Mouse (Mus musculus) liver, embryonic 14.5 days (tissue): ENCODE results near the gene Skil. TPM values are rescaled to one million over a fixed set of nuclear protein-coding genes. Genes with fewer than 3 reads are reported as not detected.

Source experiments
- ATAC-seq: fragments of 200-750 bp; cut with Nextera tagmentation; 2 replicates; pipeline ENCODE4 v1.8.0; 2017; ENCODE audit warnings: moderate number of reproducible peaks, mild to moderate bottlenecking, moderate library complexity; ENCODE audit not compliant: insufficient read depth
- DNase-seq, 3 experiments: peaks; one replicate each; pipeline ENCODE4 v3.0.0-alpha.2; 2012 to 2013; ENCODE audit warnings: low read depth in 3 of 3, low spot score in 3 of 3
- H3K27ac ChIP-seq: fragments of 300-500 bp; sonication (generic); 2 replicates; pipeline ENCODE4 v1.5.1; 2014; ENCODE audit warnings: moderate library complexity, mild to moderate bottlenecking, control low read depth, inconsistent platforms
- H3K27me3 ChIP-seq: fragments of 300-500 bp; sonication (generic); 2 replicates; pipeline ENCODE4 v1.6.1; 2014; ENCODE audit warnings: mild to moderate bottlenecking, low read length, moderate library complexity; ENCODE audit not compliant: control insufficient read depth, insufficient read depth
- H3K36me3 ChIP-seq: fragments of 300-500 bp; sonication (generic); replicated peaks from 2 replicates; pipeline ENCODE4 v1.6.1; 2014; ENCODE audit warnings: low read depth; ENCODE audit not compliant: control insufficient read depth, insufficient read depth
- H3K4me1 ChIP-seq, 2 experiments: fragments of 200-500 bp in 1 of 2; fragments of 300-500 bp in 1 of 2; sonication (generic) in 1 of 2; replicated peaks; 2 replicates each; pipeline ENCODE4 v1.6.1; 2012 to 2014; ENCODE audit warnings: antibody characterized with exemption in 1 of 2, inconsistent platforms in 1 of 2, low read length in 1 of 2; ENCODE audit not compliant: control insufficient read depth in 2 of 2, insufficient read depth in 2 of 2
- H3K4me2 ChIP-seq: fragments of 300-500 bp; sonication (generic); 2 replicates; pipeline ENCODE4 v1.6.1; 2014; ENCODE audit warnings: low read depth, mild to moderate bottlenecking, control low read depth, moderate library complexity
- H3K4me3 ChIP-seq, 2 experiments: fragments of 200-500 bp in 1 of 2; fragments of 300-500 bp in 1 of 2; sonication (generic) in 1 of 2; 2 replicates each; pipeline ENCODE4 v1.5.1; 2012 to 2014; ENCODE audit warnings: low read depth in 2 of 2, low read length in 2 of 2, mild to moderate bottlenecking in 2 of 2, control low read depth in 1 of 2, inconsistent platforms in 1 of 2, moderate library complexity in 1 of 2; ENCODE audit not compliant: insufficient read depth in 1 of 2
- H3K9ac ChIP-seq: fragments of 300-500 bp; sonication (generic); replicated peaks from 2 replicates; pipeline ENCODE4 v1.6.1; 2014; ENCODE audit warnings: mild to moderate bottlenecking, control low read depth, moderate library complexity
- H3K9me3 ChIP-seq: fragments of 300-500 bp; sonication (generic); 2 replicates; pipeline ENCODE4 v1.6.1; 2016; ENCODE audit warnings: low read length, mixed read lengths; ENCODE audit not compliant: control insufficient read depth
- CTCF ChIP-seq: IDR thresholded peaks from 2 replicates; pipeline ENCODE4 v1.5.1; 2016; ENCODE audit warnings: antibody characterized with exemption, low read depth, control low read depth
- EP300 ChIP-seq: IDR thresholded peaks from 2 replicates; pipeline ENCODE4 v1.6.1; 2016; ENCODE audit warnings: antibody characterized with exemption, low read depth
- WGBS: fragments of 180-500 bp; shearing (Covaris S2); extraction: QIAGEN DNeasy Blood & Tissue Kit; methylation state at CpG from one replicate; pipeline ENCODE4 v1.1.7; 2014; ENCODE audit not compliant: insufficient replicate concordance; 5-methylcytosine and 5-hydroxymethylcytosine counted together
- polyA plus RNA-seq, 2 experiments: library from polyadenylated mRNA; depleted of rRNA in 1 of 2; stranded (reverse) in 1 of 2; unstranded in 1 of 2; fragments of >200 nt; fragmentation: Nextera tagmentation in 1 of 2; extraction: Ambion mirVana in 1 of 2; gene quantifications; 2 replicates each; pipeline versions ENCODE4 v1.2.1 to v1.2.3; 2012 to 2014

Gene Skil
- polyA plus RNA-seq, 2 experiments, result 2.7 to 4.2 TPM

DNA sequence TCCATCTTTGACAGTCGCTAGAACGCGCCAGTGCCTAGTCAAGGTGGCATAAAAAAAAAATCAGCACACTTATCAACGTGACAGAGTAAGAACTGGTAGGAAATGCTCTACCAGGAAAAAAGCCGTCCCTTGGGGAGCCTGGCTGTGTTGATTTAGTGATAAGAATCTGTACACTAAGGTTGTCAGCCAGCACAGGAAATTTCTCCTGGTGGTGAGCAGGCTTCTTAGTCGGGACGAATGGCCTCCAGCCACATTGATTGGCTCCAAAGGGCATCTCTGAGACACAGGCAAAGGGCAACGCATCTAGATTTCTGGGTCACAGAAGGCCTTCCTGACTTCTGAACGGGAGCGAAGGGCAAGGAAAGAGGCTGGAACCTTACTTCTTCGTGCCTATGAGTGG lies 19.1 kb upstream of the Skil start:
- ATAC-seq, result no peak
- H3K27ac ChIP-seq, result no peak overlapping the region
- 36% methylated on average over 11 of the region's 11 CpGs for WGBS

DNA sequence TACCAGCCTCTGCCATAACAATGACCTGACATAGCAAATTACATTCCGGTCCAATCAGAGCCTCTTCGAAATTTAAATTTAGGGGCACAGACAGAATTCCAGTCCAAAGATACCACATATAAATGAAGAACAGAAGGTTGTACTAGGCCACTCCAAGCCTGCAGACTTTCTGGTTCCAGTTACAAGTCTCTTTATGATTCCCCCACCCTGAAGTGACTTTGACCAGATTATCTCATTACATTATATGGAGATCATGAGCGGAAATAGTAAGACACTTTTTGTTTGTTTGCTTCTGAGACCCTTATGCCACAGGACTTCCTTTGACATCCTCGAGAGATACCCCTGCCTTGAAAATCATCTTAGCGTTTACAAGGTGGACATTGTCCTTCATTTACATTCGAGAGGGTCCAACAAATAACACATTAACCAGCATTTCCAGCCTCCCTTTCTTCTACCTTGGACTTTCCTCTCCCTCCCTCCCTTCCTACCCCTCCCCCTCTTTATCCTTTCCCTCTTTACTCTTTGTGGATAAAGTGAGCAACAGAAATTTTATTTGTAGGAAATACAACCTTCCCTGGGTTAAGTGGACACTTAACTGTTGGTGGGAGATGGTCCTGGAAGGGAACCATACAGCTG lies 17.7 kb upstream of the Skil start:
- H3K36me3 ChIP-seq, result no peaks in the 10 kb centered on the region
- TF ChIP-seq CTCF, result no peak
- no peak for TF ChIP-seq EP300
- 60% methylated on average over 6 of the region's 6 CpGs for WGBS
- H3K4me2 ChIP-seq, result no peak overlapping the region
- no peak overlapping the region for H3K9ac ChIP-seq
- H3K27ac ChIP-seq, result no peak overlapping the region
- ATAC-seq (no peak), DNase-seq (no peak)
- no peaks in the 10 kb centered on the region for H3K9me3 ChIP-seq
- no peaks in the 10 kb centered on the region for H3K27me3 ChIP-seq
- H3K4me3 ChIP-seq, result no peak overlapping the region
- peaks cover 0 to 10% of the 10 kb centered on the region in 2 experiments; a peak in 1 of 4 replicates for H3K4me1 ChIP-seq

More for the DNA sequence above, 19.1 kb upstream of the Skil start:
- no peak overlapping the region for H3K9ac ChIP-seq
- H3K4me3 ChIP-seq, result no peak overlapping the region
- no peak for DNase-seq
- H3K4me2 ChIP-seq, result no peak overlapping the region
- H3K27me3 ChIP-seq, result no peaks in the 10 kb centered on the region
- H3K9me3 ChIP-seq, result no peaks in the 10 kb centered on the region
- no peaks in the 10 kb centered on the region for H3K36me3 ChIP-seq
- no peak for TF ChIP-seq EP300
- H3K4me1 ChIP-seq, result peaks cover 0 to 10% of the 10 kb centered on the region in 2 experiments; a peak in 1 of 4 replicates

DNA sequence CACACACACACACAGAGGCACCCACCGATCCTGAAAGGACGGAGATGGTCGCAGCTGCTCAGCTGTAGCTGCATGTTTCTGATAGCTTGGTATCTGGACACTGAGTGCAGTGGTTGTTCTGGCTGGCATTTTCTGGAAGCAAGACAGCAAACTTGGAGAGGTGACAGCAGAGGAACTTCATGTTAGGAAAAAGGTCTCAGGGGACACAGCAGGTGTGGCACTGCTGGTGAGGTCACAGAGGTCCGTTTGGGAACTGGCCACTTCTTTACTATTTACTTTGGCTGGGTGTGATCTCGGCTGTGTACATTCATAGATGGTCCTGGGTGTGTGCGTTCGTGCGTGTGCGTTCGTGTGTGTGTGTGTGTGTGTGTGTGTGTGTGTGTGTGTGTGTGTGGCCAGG lies 15.4 kb upstream of the Skil start:
- H3K4me2 ChIP-seq, result no peak overlapping the region
- no peak for DNase-seq

GRCm38 (mm10) chr3:31080791-31081502 lies 13.9 kb upstream of the Skil start:
- DNase-seq (no peak), ATAC-seq (no peak)
- whole genome bisulfite sequencing, result 65% methylated on average over 10 of the region's 10 CpGs
- H3K9ac ChIP-seq, result no peak overlapping the region
- H3K27me3 ChIP-seq, result no peaks in the 10 kb centered on the region
- H3K4me2 ChIP-seq, result no peak overlapping the region
- no peak for TF ChIP-seq EP300
- TF ChIP-seq CTCF, result no peak
- no peak overlapping the region for H3K4me3 ChIP-seq
- H3K4me1 ChIP-seq, result peaks cover 0 to 6% of the 10 kb centered on the region in 2 experiments; a peak in 1 of 4 replicates
- no peaks in the 10 kb centered on the region for H3K9me3 ChIP-seq
- H3K36me3 ChIP-seq, result no peaks in the 10 kb centered on the region
- H3K27ac ChIP-seq, result no peak overlapping the region

More for the DNA sequence above, 15.4 kb upstream of the Skil start:
- H3K9ac ChIP-seq, result no peak overlapping the region
- TF ChIP-seq CTCF, result no peak
- no peak for TF ChIP-seq EP300
- H3K27ac ChIP-seq, result no peak overlapping the region
- ATAC-seq, result peak; percentile 47; the same call in 1 of the 2 replicates
- no peaks in the 10 kb centered on the region for H3K27me3 ChIP-seq
- no peaks in the 10 kb centered on the region for H3K36me3 ChIP-seq
- no peaks in the 10 kb centered on the region for H3K9me3 ChIP-seq
- no peak overlapping the region for H3K4me3 ChIP-seq
- H3K4me1 ChIP-seq, result peaks cover 0 to 10% of the 10 kb centered on the region in 2 experiments; a peak in 1 of 4 replicates
- 55% methylated on average over 10 of the region's 10 CpGs for WGBS

- ATAC-seq (no peak), DNase-seq (no peak)
- H3K4me2 ChIP-seq, result no peak overlapping the region
- no peaks in the 10 kb centered on the region for H3K9me3 ChIP-seq
- no peaks in the 10 kb centered on the region for H3K36me3 ChIP-seq
- H3K27me3 ChIP-seq, result no peaks in the 10 kb centered on the region
- TF ChIP-seq EP300 (no peak), CTCF (no peak)
- H3K4me3 ChIP-seq, result no peak overlapping the region
- no peak overlapping the region for H3K27ac ChIP-seq
- H3K9ac ChIP-seq, result no peak overlapping the region
- peaks cover 0 to 2% of the 10 kb centered on the region in 2 experiments; a peak in 1 of 4 replicates for H3K4me1 ChIP-seq
- WGBS, result 59% methylated on average over 12 of the region's 13 CpGs
Measured at GRCm38 (mm10) chr3:31082838-31083506, 11.9 kb upstream of the Skil start.
